Mouse (Mus musculus) lung, postnatal 4 days (tissue): Measurements from ENCODE around the gene P4ha3.
A peak's percentile ranks its signal among the peaks of the same experiment; 100 is the strongest.
"Not testable (repeated sequence)": the region's sequence is repeated elsewhere in the genome, so short reads cannot be mapped to it uniquely, and the experiment has no call there.

Source experiments
- DNase-seq, 2 experiments: peaks; one replicate each; pipeline ENCODE4 v3.0.0; 2021

Gene P4ha3

DNA sequence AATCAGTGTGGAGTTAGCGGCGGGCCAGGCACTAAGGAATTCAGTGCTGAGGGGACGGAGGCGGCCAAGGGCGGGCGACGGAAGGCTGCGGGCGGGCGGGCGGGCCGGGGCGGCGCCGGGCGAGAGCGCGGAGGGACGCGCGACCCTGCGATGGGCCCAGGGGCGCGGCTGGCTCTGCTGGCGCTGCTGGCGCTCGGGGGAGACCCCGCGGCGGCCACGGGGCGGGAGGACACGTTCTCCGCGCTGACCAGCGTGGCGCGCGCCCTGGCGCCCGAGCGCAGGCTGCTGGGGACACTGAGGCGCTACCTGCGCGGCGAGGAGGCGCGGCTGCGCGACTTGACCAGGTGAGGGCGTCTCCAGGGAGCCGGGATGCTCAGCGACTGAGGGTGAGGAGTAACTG is at the start of gene P4ha3:
Gene P4ha3 (plus strand): TSS at position 138 of the 400 bp plus-strand sequence.
- DNase-seq, result peak; percentile 53 to 65

DNA sequence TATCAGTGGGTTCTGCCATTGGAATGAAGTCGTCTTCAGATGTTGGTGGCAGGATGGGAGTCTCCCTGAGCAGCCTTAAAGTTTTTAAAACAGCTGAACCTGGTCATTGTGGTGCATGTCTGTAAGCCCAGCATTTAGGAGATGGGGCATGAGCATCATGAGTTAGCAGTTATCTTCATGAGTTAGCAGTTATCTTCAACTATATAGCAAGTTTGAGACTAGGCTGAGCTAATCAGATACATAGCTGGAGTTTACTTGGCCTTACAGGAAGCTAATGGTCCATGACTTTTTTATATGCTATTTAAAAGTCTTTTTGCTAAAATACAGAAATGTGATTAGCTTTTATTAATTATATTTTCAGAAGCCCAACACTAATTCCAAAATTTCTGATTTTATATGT is 47.0 kb upstream of the P4ha3 start:
- no peak for DNase-seq

DNA sequence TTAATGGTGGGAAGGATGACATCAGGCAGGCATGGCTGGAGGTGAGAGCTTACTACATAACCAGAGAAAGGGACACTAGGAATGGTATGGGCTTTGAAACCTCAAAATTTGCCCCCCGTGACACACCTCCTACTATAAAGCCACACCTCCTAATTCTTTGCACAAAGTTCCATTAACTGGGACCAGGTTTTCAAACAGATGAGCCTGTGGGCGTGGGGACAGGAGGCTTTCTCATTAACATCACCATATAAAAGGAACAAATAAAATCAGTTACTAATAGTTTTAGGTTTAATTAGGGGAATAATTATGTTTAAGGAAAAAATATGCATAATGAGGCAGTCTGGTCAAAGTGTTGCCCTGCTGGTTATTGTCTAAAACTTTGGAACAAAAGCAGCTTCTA is 44.7 kb upstream of the P4ha3 start:
- DNase-seq, result no peak

DNA sequence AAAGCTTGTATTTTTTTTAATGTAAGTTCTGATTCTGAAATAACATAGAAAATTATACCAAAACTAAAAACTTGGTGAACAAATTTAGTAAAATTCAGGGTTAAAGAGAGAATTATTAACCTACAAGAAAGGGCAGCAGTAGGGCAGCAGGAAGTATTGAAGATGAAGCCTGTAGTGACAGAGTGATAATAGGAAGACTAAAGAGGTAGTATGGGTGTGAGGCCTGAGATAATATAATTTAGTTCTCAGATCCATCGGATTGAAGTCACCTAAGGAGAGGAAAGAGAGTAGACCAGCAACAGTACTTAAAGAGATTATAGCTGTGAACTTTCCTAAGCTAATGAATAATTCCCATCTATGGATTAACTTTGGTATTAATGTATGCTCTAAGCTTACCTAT is 42.3 kb upstream of the P4ha3 start:
- DNase-seq, result no peak

DNA sequence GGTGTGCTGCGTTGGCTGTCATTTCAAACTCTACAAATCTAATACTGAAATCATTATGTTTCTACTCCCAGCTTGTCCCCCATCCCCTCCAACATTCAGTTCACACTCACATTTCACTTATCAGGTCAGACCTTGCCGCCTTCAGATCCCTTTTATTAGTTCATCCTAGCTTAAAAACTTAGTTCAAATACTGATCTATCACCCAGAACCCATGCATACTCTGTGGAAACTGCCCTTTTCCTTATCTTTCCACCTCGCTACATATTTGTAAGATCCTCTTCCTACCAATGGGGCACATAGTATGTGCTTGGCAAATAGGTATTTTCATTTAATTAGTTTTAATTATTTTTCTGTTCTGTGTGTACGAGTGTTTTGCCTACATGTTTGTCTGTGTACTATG is 41.1 kb upstream of the P4ha3 start:
- no peak for DNase-seq

DNA sequence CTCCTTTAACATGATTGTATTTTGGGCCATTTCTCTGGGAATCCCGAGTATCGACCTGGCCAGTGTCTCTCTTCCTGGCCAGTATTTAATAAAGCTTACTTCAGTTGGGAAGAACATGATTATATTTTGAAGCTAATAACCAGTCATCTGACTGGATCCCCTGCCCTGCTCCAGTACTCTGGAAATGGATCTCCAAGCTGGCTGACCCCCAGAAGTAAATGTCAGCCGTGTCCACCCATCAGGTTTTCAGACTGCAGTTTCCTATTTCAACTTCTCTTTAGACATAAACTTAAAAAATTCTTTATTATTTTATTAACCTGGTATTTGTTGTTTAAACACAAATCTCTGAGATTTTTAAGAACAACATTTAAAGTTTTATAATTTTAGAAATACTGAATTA is 40.1 kb upstream of the P4ha3 start:
- no peak for DNase-seq

DNA sequence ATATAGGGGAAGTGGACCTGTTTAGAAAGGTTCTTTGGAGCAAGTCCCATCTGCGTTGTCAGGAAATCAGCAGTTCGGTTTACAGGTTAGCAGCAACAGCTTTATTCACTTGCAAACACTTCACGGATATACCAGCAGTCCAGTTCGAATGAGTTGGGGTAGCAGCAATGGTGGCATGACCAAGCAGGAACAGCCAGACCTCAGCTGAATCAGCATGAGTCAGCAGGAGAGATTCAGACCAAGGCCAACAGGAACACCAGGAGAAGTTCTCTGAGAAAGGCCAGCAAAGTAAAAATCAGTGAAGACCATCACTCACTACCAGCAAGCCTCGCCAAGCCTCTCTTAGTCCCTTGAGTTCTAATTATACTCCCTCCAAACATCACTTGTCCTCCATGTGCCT is 34.7 kb upstream of the P4ha3 start:
- no peak for DNase-seq

DNA sequence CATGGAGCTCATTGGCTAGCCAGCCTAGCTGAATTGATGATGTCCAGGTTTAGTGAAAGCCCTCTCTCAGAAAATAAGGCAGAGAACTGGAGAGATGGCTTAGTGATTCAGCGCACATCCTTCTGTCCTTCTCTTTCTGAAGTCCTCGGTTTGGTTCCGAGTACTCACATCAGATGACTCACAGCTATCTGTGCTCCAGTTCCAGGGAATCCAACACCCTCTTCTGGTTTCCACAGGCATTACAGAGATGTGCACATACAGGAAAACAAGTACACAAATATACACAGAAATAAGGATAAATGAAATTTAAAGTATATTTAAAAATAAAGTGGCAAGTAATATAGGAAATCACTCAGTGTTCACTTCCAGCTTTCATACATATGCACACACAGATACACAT is 23.0 kb upstream of the P4ha3 start:
- no peak for DNase-seq

DNA sequence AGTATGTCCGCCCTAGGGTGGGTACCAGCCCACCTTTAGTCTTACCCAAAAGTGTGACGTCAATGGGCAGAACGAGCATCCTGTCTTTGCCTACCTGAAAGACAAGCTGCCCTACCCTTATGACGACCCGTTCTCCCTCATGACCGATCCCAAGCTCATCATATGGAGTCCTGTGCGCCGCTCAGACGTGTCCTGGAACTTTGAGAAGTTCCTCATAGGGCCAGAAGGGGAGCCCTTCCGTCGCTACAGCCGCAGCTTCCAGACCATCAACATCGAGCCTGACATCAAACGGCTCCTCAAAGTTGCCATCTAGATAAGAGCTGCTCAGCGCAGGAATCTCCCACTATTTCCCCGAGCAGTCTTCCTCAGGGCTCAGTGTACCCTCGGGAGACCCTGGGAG is 20.4 kb upstream of the P4ha3 start:
- not testable (repeated sequence) for DNase-seq

DNA sequence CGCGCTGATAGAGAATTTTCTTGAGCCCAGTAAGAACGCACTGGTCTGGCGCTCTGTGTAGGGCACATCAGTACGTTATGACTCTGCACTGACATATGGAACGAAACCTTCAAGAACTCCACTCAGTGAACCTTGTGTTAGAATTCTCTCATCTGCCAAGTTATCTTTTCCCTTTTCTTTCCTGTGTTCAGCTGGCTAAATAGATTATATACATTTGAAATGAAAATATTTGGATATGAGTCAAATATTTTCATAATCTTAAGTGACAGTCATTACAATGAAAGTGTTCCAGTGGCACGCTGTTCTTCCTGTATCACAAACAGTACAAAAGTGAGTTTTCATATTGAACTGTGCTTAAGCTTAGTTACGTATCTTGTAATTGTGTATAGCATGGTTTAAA is 13.0 kb upstream of the P4ha3 start:
- DNase-seq, result no peak

DNA sequence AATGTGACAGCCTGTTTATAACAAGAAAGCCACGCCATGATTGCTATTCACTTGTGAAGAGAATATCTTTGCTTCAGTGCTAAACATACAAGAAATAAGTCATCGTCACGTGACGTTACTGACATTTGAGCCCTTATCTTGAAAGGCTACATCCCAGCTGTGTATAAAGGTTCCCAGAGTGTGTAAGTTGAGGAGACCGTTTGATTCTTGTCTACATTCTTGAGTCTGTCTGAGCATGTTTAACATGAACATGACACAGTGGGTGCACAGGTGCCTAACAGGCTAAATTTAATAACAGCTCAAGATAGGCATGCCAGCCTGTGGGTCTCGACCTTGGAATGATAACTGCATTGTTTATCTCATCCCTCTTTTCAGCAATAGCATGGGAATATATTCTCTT is 10.8 kb upstream of the P4ha3 start:
- DNase-seq, result no peak

DNA sequence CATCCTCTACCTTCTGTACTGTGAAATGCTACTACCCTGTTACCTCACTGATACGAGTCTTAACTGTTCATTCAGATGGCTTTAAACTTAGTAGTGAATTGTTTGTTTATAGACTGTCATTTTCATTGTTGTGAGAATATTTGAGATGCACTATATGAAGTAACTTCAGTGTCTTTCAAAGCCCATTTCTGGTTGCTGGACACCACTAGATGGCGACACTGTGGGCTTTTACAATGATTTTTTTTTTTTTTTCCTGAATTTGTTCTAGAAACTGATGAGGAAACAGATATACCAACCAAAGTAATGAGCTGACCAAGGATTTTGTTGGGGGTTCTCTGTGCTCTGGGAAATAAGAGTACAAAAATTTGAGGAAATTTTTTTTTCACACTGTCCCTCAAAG is 8.9 kb upstream of the P4ha3 start:
- no peak for DNase-seq

DNA sequence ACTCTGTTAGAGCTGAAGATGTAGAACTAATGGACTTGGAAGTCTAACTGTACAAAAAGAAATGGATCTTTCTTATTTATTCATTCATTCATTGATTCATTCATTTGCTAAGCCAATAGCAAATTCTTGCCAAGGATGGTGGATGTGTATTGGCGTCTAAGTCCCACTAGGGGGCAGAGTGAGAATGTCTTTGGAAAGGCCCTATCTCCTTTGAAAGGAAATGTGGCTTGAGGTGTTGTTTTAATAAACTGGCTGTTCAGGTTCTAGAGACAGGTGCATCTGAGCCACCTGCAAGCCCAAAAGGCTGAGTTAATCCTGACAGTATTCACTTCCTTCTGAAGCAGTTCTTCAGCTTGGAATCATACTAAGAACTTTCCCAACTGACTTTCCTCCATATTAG is 5.5 kb upstream of the P4ha3 start:
- DNase-seq, result peak in 1 of 2 experiments; percentile 48

DNA sequence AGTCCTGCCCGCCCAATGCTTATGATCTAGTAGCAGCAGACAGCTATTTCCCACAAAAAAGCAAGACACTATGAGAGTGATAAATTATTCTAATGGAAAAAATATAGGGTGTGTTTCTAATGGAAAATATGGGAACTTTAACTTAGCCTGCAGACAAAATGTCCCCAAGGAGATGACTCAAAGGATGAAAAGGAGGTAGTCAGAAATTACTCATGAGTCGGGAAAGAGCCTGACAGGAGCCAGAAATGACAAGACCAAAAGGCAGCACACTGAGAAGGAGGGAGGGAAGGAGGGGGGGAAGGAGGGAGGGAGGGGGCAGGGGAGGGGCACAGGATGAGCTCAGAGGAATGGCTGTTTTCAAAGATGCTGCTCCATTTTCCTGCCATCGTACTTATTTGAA is 3.7 kb upstream of the P4ha3 start:
- DNase-seq, result no peak

DNA sequence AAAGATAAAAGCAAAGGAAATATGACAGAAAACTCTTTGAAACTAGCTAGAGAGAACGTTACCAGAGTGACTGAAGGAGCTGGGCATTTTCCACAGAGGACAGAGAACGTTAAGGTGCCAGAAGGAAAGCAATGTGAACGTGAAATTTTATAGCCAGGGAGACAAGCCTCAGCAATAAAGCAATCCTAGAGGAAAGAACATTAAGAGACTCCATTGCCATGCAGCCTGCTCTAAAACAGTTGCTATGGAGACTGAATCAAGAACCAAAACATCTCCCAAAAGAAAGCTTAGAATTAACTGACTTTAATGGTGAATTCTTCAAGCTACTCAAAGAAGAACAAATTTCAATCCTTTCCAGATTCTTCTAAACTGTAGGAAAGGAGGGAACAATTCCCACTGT is 2.0 kb upstream of the P4ha3 start:
- DNase-seq, result no peak

DNA sequence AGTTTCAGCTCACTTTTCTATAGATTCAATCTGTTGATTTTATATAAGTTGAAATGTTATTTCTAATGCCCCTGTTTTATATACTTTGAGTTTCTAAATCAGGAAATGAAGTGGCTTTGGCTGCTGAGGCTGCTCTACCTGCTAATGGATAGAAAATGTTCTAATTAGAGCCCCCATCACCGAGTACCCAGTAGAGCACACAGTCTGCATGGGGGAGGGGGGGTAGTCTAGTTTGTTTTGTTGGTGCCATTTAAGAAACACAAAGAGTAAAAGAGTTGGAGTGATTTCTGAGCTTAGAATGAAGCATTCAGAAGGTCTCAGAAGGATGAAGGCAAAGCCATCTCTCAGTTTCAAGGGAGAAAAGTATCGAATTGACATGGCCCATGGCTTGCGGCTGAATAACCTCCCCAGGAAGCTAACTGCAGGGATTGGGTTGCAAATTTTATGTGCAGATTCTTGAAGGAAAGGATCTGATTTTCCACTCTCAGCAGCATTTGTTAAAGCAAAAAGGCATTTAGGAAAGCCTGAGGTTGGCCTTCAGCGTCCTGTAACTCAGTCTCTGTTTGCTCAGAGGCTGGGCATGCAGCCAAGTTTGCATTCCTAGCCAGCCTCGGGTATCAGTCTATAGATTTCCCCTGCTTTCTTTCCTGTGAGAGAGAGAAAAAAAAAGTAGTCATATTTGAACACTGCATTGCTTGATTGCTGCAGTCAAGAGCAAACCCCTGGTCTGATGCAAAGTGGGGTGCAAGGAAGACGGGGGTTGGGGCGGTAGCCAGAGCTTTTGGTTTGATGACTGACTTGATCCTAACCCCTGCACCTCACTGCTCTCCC is 2.6 kb downstream of the P4ha3 start:
- peak; percentile 78 to 90 for DNase-seq

DNA sequence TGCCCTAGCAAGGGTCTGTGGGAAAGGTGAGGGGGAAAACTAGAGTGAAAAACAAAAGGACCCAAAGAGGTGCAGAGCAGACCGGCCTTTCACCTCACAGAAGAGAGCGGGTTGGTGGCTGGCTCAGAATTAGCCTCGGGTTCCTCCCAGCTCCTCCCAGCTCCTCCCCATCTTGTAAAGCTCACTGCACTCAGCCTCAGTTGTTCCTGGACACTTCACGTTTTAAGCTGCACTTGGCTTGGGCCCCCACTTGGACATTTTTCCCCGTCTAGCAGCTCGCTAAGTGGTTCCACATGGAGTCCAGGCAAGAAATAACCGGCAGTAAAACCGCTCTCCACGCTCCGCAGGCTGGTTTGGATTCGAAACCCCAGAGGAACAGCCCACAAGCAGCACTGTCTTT is 3.3 kb downstream of the P4ha3 start:
- DNase-seq, result peak; percentile 51 to 79

DNA sequence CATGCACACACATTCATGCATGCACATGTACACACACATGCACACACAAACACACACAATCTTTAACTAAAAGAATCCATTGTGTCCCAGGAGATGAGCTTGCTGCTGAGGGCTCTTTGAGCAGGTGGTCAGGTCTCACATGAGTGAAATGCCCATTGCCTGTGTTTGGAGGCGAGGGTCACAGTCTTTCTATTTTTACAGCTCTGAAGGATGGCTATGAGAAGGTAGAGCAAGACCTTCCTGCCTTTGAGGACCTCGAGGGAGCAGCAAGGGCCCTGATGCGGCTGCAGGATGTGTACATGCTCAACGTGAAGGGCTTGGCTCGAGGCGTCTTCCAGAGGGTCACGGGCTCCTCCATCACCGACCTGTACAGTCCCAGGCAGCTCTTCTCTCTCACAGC is 8.2 kb downstream of the P4ha3 start:
- no peak for DNase-seq

DNA sequence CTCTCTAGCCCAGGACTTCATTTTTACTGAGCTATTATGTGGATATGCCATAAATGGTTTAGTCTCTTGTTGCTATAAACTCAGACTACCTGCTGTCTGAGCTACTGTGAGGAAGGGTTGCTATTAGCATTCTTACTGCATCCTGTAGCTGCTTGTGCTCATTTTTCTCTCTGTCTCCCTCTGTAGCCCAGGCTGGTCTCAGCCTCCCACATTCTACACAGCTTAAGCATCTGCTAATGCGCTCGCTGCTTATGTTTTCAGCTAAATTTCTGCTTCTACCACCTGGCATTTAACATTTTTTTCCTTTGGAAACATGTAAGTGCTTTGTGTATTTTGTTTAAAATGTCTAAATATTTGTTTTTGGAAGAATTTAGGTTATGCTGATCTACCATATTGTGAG is 10.4 kb downstream of the P4ha3 start:
- DNase-seq, result no peak

DNA sequence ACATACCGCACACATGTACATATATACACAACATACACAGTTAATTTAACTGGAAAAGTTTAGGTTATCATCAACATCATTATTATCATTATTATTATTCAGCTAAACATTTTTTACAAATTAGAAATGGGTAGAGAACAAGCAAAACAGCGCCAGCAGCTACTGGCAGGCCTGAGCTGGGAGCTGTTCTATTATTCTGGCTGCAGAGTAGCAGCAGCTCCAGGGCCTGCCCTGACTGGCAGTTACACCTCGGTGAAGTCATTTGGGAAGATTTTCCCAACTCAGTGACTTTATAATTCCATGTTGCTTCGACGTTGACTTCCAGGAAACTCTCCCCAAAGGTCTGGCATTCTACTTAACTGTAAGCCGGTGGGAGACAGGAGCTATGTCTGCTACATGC is 11.4 kb downstream of the P4ha3 start:
- DNase-seq, result no peak

DNA sequence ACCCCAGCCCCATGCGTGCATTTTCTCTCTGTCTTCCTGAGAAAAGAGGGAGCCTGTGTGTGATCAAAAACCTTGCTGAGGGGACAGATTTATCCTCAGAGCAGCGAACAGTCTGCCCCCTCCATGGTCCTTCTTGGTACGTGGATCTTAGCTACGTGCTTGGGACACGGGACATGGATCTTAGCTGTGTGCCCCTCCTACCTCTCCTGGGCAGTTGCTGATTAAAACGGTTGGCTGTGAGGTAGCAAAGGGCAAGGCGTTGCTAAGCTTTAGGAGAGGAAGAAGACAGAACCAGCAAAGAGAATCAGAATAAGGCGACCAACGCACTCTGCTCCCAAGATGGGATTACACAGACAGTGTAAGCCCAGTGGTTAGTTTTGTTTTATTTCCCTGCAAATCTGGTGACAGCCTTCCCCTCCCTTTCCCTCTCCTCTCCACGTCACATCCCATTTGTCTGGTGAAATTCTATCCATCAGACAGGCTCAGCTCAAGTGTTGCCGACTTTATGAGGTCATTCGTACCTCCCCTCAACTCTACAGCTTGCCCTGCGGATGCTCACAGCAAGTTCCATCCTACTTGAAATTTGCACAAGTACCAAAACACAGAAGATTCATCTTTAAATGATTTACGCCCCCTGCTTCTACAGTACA is 13.7 kb downstream of the P4ha3 start:
- no peak for DNase-seq

DNA sequence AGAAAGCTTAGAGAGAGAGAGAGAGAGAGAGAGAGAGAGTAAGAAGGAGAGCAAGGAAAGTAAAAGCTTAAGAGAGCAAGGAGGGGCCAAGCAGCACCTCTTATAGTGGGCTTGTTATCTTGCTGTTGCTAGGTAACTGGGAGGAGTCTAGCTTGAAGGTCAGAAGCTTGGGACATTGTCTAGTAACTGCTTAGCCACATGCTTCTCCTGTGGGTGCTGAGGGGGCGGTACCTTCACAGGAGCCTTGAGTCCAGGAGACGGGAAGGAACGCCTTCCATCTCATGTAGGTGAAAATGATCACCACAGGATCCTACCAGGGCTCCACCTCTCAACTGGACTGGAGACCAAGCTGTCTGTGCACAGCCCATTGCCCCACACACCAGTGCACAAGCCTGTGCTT is 16.1 kb downstream of the P4ha3 start:
- no peak for DNase-seq

DNA sequence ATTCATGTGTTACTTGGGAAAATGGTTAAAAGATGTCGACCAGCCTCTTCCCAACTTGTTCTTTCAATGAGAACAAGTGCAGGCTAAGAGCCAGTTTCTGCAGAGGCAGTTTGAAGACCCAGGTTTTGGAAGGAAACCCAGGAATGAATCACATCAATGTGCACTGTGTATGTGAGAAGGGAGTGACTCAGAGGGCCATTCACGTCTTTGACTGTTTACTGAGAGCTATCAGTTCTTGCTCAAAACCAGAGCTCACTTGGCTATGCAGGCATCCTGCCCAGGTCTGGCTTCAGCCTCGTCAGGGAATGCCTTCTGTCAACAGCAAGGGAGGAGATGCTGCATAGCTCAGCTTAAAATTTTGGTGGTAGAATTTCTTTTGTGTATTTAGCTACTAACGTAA is 17.0 kb downstream of the P4ha3 start:
- DNase-seq, result peak; percentile 66 to 88

DNA sequence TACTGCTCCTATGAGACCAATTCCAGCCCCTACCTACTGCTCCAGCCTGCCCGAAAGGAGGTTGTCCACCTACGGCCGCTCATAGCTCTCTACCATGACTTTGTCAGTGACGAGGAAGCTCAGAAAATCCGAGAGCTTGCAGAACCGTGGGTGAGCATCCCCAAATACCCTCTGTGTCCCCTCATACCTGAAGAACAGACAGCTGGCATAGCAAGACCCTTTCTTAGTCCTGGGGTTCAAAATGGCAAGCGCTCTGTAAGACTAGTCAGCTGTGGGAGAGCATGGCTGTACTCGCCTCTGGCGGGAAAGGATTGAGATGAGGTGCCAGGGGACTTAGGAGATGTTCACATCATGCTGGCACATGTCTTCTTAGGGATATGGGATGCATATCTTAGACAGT is 20.6 kb downstream of the P4ha3 start:
- no peak for DNase-seq
